Mouse (Mus musculus): ENCODE measurements at regions not wholly inside any gene's neighbourhood (a gene's known extent, or its start where the extent isn't known, plus 50 kb on each side); places are given as distances from the start of the nearest gene placed in this dataset.
"Not testable (repeated sequence)": the region's sequence is repeated elsewhere in the genome, so short reads cannot be mapped to it uniquely, and the experiment has no call there.

- DNase-seq = no peak
These were observed 119.9 kb downstream of the Plod2 start for GRCm38 (mm10) chr9:92661938-92662337.

DNA sequence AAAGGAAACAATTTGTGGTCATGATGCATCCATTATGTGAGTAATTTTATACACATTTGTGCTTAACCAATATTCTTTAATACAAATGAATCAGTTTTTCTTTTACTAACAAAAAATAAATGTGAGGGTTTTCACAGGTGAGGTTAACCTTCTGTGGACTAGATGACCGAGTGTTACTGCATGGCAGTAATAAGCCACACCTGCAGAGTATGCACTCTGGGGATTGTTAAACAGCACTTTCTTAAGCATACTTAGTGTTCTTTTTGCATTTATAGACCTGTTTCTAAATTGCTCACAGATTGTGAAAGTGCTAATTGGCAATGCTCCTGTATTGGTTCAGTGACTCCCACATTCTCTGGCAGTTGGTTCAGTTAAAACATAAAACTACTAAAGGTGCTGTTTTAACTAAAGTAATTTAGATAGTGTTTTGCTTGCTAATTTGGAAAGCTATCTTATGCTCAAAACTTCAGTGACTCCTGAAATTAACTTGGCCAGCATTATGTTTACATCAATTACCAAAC is 125.4 kb downstream of the Plod2 start:
- no peak for DNase-seq

DNA sequence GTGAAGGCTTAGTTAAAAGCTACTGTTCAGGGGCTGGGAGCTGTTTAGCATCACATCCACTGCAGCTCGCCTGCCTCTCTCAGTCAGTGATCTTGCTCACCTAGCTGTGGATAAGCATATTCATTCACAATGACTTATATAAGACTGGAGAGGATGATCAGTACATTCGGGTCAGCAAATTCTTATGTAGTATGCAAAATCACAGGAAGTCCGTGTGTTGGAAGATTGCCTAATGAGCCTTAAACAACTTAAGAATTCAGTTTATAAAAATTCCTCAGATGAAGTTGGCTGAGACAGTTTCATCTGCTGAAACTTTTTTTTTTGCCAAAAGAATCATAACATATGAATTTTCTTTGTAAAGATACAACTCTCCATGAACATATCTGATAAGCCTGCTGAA is 129.9 kb downstream of the Plod2 start:
- DNase-seq = no peak

DNA sequence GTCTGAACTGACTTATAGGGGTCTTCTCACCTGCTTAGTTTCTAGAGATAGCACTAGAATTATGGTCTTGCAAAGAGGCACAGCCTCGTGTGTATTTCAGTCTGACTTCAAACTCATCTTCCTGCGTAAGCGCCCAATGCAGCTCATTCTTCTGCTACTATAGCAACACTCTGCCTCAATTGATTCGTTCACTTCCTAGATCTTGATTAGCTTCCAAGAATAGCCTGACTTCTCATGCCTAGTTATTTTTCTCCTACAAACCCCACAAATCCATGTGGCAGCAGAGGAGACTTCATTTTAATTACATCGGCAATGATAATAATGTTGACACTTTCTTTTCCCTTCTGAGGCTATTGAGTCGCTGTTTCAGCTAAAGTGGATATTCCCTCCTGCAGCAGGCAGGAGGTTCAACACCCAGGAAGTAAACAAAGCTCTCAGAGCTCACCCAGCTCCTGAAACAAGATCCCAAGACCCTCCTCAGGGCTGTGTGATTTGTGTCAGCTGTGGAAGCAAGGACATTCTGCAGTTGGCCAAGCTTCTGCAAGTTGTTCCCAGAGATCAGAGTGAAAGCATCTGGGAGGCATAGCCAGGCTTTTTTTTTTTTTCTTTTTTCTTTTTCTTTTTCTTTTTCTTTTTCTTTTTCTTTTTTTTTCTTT is 152.5 kb downstream of the Plod2 start:
- no peak for DNase-seq

DNA sequence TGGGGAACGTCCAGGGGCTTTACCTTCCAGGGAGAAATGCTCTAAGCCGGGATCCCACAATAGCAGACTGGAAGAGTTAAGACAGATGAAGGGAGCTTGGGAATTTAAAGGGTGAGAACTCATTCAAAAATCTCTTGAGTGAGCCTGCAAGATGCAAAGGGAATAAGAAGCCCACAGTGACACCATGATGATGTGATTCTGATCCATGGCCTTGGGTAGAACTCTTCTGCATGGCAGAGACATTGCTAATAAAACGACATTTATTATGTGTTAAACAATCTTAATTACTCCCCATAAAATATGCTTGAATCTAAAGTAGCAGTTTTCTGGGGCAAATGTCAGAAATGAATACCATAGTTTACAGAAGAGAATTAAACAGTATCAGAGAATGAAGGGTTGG is 155.9 kb downstream of the Plod2 start:
- DNase-seq = no peak

GRCm38 (mm10) chr9:92704752-92705151 is 162.7 kb downstream of the Plod2 start:
- no peak for DNase-seq

GRCm38 (mm10) chr9:92707011-92707410 is 165.0 kb downstream of the Plod2 start:
- DNase-seq = no peak

DNA sequence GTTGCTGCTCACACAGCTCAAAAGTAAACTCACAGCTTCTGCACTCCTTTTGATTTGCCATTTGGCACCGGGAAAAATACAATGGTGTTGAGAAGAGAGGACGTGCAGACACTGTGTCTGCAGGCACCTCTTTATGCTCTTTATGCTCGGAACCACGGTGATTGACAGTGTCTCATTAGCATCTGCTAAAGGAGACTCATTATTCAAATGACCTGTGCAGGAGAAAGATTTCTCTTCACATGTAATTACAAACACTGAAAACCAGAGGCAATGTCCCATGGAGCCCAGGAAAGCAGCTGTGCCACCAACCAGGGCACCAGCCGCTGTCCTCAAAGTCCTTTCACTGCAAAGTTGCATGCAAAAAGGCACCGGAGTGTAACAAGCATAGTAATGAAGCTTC is 175.2 kb downstream of the Plod2 start:
- no peak for DNase-seq

GRCm38 (mm10) chr9:92718337-92718736 is 176.3 kb downstream of the Plod2 start:
- DNase-seq = peak; percentile 63

DNA sequence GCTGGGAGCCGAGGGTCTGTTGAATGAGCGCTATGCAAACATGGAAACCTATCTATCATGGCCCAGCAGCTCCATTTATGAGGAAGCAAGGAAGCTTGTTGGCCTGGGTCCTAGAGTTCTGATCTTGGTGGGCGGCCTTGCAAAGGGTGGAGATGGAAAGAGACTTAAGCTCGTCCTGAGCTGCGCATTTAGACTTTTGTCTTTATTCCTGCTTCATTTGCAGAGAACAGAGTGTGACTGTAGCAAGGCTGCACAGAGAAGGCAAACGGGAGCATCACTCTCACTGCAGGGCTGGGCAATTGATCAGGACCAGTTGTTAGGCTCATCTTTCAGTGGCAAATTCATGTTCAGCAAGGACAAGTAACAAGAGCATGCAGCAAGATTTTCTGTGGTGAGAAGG is 177.2 kb downstream of the Plod2 start:
- DNase-seq = no peak

- DNase-seq = no peak
These were observed 186.8 kb downstream of the Plod2 start for GRCm38 (mm10) chr9:92728864-92729263.

DNA sequence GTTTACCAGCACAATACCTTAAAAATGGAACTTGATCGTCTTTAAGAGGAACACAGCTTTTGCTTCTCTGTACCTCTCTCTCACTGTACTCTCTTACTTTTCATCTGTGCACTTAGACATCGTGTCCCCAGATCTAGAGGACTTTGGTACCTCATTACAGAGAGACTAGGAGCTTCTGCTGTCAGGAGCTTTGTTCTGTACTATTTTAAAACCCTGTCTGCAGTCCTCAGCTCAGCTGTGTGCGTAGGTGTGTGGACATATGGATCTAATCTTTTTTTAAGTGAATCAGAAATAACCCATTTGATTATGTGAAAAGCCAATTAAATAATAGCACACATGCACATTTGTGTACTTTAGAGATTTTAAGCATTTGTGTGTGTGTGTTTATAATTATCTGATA is 189.4 kb downstream of the Plod2 start:
- DNase-seq = no peak

GRCm38 (mm10) chr9:92767532-92767931 is 225.5 kb downstream of the Plod2 start:
- no peak for DNase-seq

DNA sequence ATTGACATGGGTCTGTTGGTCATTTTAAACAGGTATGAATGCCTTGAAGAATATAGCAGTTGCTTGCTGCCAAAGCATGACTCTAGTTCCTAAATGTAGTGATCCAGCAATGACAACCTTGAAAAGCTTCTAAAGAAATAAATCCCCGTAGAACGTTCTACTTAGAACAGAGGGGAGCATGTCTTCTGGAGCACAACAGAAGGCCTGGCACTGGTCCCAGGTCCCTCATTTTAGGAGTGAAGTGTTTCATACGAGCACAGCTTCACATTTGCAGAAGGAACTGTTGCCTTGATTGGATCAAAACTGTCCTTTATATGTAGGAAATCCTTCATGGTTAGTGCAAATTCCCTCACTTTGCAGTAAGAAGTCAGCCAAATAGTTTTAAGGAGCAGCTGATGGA is 226.4 kb downstream of the Plod2 start:
- no peak for DNase-seq

DNA sequence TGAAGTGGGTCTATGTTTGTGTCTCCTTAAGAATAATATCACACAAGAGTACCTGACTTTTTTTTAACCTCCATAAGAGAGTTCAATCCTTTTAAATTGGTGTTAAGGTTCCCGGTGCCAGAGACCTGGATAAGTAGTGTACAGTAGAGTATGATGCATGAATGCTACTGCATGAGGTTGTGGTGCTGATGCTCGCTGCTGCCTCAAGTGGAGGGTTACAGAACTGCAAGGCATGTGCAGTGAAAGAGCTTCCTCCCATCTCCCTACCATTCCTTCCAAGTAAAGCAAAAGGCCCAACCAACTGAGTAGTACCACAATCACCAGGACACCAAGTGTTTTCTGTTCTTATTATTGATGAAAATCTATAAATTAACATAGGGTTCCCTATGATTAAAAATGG is 227.5 kb downstream of the Plod2 start:
- DNase-seq = peak; percentile 19

DNA sequence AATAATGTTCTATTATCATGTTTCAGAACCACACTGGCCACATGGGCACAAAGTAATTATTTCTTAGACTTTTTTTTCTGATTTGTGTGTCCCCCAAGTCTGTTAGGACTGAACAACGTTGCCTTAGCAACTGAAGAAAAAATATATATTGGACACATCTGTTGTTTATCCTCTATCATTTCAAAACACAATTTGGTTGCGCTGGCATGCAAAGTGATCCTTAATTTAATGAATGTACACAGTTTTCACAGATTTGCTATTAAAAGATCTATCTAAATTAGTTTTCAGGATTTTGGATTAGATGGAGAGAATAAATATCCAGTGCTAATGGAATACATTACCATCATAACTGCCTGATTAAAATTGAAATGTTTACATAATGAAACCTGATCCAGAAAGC is 229.0 kb downstream of the Plod2 start:
- DNase-seq = no peak

DNA sequence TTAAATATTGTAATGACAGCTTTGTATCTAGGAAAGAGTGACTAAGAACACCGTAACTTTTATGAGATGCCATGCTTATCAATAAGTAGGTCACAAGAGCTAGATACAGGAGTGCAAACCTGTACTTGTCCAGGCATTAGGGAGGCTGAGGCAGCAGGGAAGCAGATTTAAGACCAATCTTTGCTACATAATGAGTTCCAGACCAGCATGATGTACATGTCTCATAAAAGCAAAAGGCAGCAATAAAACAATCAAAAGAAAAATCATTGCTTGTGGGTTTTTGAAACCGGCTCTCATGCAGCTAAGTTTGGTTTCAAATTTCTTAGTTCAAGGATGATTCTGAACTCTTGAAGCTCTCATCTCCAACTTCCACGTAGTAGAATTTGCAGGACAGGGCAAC is 229.7 kb downstream of the Plod2 start:
- no peak for DNase-seq

DNA sequence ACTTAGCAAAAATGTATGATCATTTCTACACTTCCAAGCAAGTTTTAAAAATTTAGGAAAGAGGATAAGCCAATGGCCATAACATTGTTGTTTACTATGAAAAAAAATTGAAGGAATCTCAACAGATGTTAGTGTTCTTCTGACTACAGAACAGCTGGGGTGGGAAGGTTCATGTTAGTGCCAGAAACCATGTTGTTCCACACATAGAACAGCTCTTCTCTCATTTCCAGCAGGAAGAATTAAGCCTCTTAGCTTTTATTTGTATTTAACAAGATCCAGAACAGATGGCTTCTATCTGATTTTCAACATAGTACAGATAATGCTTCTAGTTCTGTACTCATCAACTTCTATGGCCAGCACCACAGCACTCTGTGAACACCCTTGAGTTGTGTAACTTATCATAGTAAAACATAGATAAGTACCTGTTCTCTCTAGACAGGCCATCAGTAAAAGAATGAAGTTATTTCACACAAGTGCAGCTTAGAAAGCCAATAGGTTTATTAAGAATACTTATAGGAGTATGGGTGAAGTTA is 241.0 kb downstream of the Plod2 start:
- no peak for DNase-seq

DNA sequence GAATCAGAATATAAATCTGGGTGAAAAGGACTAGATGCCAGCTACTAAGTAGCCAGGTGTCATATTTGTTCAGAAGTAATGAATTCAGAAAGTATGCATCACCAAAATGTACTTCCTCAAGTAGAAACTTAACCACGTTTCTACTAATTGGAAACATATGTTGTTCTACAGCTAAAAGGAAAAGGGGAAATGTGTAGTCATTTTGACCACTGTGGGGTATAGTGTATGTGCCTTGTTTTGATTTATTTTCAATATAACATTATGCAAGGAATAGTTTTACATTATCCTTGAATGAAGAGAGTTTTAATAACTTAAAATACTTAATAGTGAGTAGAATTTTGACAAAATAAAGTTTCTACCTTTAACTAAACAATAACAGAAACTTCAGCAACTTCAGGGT is 257.7 kb downstream of the Plod2 start:
- DNase-seq = no peak

DNA sequence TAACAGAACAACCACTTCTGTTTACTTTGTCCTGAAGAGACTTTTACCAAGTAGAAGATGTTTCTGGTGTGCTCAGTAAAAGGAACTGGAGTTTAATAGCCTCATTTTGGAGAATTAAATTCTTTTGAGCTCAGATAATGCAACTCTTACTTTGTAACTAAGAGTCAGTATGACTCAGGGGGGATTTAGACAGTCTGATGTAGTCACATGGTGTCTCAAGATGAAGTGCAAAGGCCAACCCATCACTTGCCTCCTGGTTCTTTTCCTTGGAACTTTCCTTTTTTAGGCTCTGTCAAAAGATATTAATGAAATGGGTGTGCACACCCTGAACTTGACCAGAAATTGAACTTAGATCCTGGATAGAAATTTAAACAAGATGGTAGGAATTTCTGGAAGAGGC is 267.4 kb downstream of the Plod2 start:
- no peak for DNase-seq

- peak; percentile 9 for DNase-seq
These were observed 278.7 kb downstream of the Plod2 start for GRCm38 (mm10) chr9:92820721-92821120.

- DNase-seq = no peak
These were observed 284.8 kb downstream of the Plod2 start for GRCm38 (mm10) chr9:92826708-92827353.

DNA sequence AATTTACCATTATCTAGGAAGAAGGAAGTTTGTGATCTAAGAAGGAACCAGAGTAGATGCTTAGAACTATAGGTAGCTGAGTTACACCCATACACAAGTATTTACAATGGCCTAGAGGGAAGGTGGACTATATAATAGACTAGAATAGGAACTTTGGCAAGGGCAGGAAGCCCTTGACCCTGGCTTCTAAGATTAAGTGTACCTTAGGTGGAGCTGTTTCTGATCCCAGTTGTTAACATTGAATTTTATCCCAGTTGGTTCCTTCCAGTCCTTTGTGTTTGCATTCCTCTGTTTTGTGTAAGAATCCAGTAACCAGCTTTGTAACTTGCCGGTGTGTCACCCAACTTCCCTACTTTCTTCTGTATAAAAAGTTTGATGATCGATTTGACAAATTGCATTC is 294.1 kb downstream of the Plod2 start:
- DNase-seq = not testable (repeated sequence)
